Mouse (Mus musculus) Muller cell, postnatal 12 days (primary cell): ENCODE measurements at regions not wholly inside any gene's neighbourhood (a gene's known extent, or its start where the extent isn't known, plus 50 kb on each side); places are given as distances from the start of the nearest gene placed in this dataset.
"Not testable (repeated sequence)": the region's sequence is repeated elsewhere in the genome, so short reads cannot be mapped to it uniquely, and the experiment has no call there.

ENCODE experiments used
- DNase-seq: peaks from one replicate; pipeline ENCODE4 v3.0.0-alpha.2; 2015; ENCODE audit errors: inconsistent ontology term

- no peak for DNase-seq
Measured at GRCm38 (mm10) chr3:20892916-20893430, 526.0 kb upstream of the Agtr1b start.

GRCm38 (mm10) chr3:20864241-20864640, 497.3 kb upstream of the Agtr1b start:
- DNase-seq: no peak

- DNase-seq: no peak
Measured at GRCm38 (mm10) chr3:20831038-20831437, 464.1 kb upstream of the Agtr1b start.

GRCm38 (mm10) chr3:20829391-20829790, 462.4 kb upstream of the Agtr1b start:
- DNase-seq: peak; percentile 93

GRCm38 (mm10) chr3:20828811-20829210, 461.8 kb upstream of the Agtr1b start:
- DNase-seq: no peak

GRCm38 (mm10) chr3:20825661-20826334, 458.8 kb upstream of the Agtr1b start:
- DNase-seq: peak; percentile 68

GRCm38 (mm10) chr3:20822226-20822625, 455.2 kb upstream of the Agtr1b start:
- DNase-seq: no peak

- no peak for DNase-seq
Measured at GRCm38 (mm10) chr3:20821712-20822111, 454.7 kb upstream of the Agtr1b start.

GRCm38 (mm10) chr3:20820047-20820446, 453.1 kb upstream of the Agtr1b start:
- no peak for DNase-seq

GRCm38 (mm10) chr3:20819586-20819985, 452.6 kb upstream of the Agtr1b start:
- DNase-seq: no peak

GRCm38 (mm10) chr3:20816613-20817012, 449.6 kb upstream of the Agtr1b start:
- DNase-seq: no peak

GRCm38 (mm10) chr3:20794256-20794655, 427.3 kb upstream of the Agtr1b start:
- DNase-seq: no peak

GRCm38 (mm10) chr3:20792503-20792902, 425.5 kb upstream of the Agtr1b start:
- peak; percentile 17 for DNase-seq

GRCm38 (mm10) chr3:20777883-20778282, 410.9 kb upstream of the Agtr1b start:
- no peak for DNase-seq

- peak; percentile 37 for DNase-seq
Measured at GRCm38 (mm10) chr3:20776964-20777304, 410.0 kb upstream of the Agtr1b start.

GRCm38 (mm10) chr3:20776128-20776963, 409.4 kb upstream of the Agtr1b start:
- peak; percentile 23 for DNase-seq

- DNase-seq: no peak
Measured at GRCm38 (mm10) chr3:20734302-20734701, 367.3 kb upstream of the Agtr1b start.

GRCm38 (mm10) chr3:20732005-20732404, 365.0 kb upstream of the Agtr1b start:
- DNase-seq: peak; percentile 36

GRCm38 (mm10) chr3:20730481-20730880, 363.5 kb upstream of the Agtr1b start:
- peak; percentile 17 for DNase-seq

GRCm38 (mm10) chr3:20729776-20730175, 362.8 kb upstream of the Agtr1b start:
- DNase-seq: not testable (repeated sequence)

- no peak for DNase-seq
Measured at GRCm38 (mm10) chr3:20714671-20715070, 347.7 kb upstream of the Agtr1b start.

- no peak for DNase-seq
Measured at GRCm38 (mm10) chr3:20709661-20710060, 342.7 kb upstream of the Agtr1b start.

- DNase-seq: no peak
Measured at GRCm38 (mm10) chr3:20695322-20695859, 328.4 kb upstream of the Agtr1b start.
